Mouse (Mus musculus) right cerebral cortex, postnatal 4 days (tissue): Measurements from ENCODE around the gene Nr4a1.

ENCODE experiments used
- DNase-seq: peaks from one replicate; pipeline ENCODE4 v3.0.0-alpha.2; 2022

Gene Nr4a1

DNA sequence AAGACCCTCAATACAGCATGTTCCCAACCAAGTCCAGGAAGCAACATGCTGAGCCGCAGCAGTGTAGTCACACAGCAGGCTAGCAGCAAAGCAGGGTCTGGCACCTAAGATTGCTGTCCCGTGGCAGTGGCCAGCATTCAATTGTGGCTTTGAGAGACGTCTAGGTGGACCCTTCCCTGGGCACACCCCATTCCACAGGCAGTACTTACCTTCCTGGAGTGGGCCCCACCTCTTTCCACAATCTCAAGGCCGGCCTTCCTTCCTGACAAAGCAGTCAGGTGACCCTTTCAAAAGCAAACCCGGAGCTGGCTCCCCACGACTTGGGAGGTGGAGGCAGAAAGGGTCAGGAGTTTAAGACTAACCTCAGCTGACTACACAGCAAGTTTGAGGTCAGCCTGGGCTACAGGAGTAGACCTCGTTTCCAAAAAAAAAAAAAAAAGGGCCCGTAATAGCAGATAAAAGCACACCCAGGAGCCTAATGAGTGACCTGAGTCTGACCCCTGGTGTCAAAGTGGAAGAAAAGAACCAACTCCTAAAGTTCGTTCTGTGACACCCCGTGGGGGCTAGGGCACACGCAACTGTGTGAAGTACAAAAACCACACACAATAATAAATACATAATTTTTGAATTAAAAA lies 20.3 kb upstream of the Nr4a1 start:
- no peak for DNase-seq

DNA sequence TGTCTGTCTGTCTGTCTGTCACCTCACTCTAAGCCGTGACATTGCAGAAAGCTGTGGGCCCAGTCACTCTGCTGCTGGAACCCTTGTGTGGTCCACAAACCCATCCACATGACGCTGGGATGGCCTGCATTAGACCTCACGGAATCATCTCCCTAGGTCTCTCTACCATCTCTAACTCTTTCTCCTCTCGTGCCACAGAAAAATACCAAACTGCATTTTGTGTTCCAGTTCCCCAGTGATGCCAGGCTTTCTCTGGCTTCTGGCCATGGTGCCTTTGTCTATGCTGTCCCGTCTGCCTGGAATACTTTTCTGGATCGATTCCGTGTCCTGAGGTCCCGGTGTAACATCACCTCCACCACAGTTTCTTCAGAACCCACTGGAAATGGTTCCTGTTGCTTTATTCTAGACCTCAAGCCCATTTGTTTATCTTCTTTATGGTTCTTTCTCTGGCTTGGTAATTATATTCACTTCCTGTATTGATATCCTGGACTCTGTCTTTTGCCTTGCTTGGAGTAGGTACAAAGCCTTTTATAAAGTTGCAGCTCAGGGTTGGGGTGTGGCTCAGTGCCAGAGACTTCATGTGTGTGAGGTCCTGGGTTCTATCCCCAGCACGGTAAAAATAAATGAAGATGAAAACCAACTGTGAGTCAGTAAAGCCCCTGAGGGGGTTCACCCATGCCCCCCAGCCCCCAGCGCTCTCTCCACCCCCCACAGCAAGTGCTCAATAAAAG lies 19.3 kb upstream of the Nr4a1 start:
- DNase-seq, result no peak

DNA sequence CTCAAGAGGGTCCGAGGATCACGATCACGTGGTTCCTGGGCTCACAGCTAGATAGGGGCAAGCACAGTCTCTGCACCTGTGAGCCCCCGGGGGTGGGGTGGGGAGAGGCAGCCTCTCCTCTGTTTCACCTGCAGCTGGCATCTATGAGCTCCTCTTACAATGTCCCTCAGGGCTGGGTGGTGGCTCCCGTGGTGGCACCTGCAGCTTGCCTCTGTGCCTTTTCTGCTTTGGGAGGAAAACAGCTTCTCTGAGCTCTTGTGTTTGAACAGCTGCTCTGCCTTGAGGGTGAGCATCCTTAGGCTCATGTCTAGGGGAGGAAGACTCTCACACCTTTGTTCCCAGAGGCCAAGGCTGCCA lies 18.7 kb upstream of the Nr4a1 start:
- DNase-seq, result no peak

- DNase-seq, result no peak
These were observed 18.2 kb upstream of the Nr4a1 start for GRCm38 (mm10) chr15:101235728-101236327.

DNA sequence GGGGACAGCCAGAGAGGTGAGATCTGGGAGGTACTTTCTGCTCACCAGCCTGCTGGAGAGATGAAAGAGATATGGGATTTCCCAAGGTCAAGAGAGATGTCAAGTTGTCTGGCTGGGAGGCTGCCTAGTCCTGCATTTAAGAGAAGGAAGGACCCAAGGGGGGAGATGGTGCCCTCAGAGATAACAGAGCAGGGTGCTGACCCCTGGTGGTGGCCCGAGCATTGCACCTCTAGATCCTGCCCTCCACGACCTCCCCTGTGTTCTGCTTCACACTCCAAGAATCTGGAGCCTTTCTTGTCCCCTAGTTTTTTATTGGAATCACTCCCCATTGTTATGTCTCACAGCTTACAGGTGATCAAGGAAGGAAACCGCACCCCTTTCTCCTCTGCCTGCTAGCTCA lies 17.2 kb upstream of the Nr4a1 start:
- DNase-seq, result peak; percentile 67

DNA sequence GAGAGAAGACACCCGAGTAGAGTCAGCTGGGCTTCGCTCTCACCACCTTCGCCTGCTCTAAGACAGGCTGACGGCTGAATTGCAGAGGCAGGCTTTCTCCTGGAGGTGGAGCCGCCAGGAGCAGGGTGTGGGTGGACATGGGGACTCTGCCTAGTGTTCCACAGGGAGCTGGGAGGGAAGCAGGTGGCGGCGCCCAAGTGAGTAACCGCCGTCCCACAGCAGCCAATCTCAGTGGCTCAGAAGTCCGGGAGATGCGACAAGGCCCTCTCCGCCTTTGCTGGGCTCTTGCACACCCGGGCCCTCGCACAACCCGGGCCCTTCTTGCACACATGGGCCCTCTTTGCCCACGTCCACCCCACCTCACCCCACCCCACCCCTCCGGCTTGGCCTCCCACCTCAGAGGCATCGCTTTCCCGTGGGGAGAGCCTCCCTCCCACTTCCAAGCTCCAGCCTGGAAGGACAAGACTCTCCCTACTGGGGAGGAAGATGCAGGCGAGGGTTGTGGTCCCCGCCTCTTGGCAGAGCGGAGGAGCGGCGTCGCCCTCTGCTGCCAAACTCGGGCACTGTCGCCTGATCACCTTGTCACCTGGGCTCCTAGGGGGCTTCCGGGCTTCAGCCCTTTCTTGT lies 15.1 kb upstream of the Nr4a1 start:
- DNase-seq, result peak; percentile 56

DNA sequence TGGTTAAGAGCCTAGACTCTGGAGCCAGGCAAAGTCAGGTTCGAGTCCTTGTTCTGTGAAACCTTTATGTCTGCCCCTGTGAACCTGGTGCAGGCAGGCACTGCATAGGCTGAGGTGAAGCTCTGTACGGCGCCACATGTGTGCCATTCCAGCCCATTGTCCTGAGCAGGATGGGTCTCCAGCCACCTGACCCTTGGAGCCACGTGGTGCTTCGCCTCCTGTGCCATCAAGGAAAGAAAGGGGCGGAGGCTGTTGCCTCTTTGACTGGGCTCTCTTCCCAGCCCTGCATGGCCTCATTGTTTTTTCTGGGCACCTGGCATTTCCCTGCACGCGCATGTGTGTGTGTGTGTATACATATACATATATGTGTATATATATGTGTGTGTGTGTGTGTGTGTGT lies 14.2 kb upstream of the Nr4a1 start:
- no peak for DNase-seq

- DNase-seq, result peak; percentile 84
These were observed 13.3 kb upstream of the Nr4a1 start for GRCm38 (mm10) chr15:101240799-101241204.

DNA sequence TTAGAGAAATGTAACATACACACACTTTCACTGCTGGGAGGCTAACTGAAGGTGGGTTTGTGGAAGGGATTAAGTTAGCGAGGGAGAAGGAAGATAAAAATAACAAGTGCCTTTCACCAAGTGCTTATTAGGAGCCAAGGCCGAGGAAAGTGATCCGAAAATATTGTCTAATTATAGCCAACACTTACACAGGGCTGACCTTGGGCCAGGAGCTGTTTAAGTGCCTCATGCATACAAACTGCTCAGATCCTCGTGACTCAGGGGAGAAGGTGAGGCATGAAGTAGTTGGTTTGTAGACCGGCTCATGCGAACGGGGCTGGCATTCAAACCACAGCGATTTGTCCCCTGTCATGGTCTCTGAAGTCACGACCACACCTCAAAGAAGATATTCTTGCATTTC lies 12.8 kb upstream of the Nr4a1 start:
- no peak for DNase-seq

DNA sequence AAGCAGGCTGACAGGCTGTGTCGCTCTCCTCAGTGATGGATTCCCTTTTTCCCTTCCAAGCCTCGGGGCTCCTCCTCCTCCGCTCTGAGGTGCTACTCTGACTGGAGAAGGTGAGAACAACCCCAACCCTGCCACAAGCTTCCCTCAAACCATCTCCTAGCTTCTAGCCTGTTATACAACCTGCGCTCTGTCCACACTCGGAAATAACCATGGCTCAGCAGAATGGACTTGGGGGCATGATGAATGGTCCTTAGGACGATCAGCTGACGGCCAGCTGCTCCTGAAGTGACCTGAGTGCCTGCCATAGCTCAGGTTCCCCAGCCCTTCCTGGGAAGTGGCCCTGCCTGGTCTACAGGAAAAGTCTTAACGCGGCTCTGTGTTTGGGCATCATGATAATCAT lies 12.2 kb upstream of the Nr4a1 start:
- DNase-seq, result no peak

DNA sequence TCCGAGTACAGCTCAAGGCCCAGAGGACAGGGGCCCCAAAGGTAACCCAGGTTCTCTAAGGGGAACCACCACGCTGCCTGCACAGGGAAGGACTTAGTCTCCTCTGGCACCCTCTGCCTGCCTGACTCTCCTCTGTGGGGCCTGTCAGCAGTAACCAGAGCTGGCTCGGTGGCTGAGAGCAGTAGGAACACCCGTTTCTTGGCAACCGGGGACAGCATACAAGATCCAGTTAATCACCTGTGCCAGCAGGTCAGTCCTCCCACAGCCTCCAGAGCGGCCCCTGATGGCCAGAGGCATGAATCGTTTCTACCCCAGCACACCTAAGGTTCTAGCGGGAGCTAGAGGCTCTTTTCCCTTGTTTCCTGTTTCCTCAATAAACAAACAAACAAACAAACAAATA lies 11.4 kb upstream of the Nr4a1 start:
- no peak for DNase-seq

GRCm38 (mm10) chr15:101244012-101244411 lies 10.1 kb upstream of the Nr4a1 start:
- DNase-seq, result no peak

- DNase-seq, result peak; percentile 89
These were observed 7.6 kb upstream of the Nr4a1 start for GRCm38 (mm10) chr15:101246231-101247154.

- no peak for DNase-seq
These were observed 6.9 kb upstream of the Nr4a1 start for GRCm38 (mm10) chr15:101247155-101247498.

DNA sequence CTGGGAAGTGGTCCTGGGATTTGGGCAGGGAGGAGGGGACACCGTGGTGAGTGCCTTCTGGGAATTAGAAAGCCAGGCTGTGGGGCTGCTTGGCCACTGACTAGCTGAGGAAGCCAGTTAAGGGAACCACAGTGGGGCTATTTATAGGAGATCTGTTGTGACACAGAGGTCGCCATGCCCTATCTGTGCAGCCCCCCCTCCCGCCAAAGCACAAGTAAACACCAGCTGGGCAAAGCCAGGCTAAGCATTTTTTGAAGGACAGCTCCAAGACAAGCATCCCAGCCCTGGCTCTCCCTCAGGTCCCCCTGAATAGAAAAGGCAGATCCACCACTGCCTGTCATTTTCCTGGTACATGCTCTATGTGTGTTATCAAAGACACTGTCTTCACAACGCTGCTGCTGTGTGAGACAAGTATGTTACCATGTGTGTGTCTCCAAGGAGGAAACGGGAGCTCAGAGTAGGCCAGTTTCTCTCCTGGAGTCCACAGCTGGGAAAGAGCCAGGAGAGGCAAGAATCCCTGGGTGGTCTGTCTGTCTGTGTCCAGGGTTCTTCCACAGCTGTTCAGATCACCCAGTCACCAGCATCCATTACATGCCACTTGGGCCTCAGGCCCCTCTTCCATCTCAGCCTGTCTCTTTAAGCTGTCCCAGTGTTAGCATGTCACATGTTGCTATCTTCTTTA lies 5.9 kb upstream of the Nr4a1 start:
- no peak for DNase-seq

DNA sequence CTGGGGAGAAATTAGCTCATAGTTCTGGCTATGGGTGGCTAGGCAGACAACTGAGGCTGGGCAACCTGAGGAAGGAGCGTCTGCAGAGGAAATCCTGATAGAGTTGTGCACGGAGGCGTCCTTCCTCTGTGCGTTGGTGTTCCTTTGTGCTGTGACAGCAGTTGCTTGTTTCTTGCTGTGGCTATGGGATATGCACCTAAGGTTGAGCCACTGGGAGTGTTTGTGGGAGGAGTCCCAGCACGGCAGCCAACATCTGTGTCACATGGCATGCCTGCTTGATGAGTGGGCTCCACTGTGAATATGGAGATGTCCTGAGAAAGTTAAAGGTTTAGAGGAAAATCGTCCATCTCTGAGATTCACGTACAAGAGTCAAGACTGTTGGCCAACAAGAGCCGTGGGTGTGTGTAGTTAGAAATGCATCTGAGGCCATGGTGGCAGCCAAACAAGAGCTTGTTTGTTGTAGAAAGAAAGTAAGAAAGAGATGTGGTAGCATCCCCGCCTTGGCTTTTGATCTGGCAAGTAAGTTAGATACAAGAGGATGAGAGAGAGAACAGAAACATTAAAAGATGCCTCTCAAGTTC lies 3.8 kb upstream of the Nr4a1 start:
- DNase-seq, result no peak

DNA sequence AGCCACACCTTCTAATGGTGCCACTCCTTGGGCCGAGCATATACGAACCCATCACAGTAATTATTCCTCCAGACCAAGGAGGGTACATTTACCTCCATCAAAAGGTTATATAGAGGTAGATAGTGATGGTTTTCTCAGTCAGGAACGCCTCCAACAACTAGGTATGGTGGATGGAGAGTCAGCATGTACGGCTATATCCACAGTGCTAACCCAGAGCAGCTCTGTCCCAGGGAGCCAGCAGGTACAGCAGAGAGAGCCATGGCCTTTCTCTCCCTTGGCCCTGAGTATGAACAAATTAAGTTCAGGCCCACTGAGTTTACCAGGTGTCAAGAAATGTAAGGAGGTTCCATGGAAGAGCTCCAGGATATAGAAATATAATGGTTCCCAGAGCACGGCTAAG lies 2.1 kb upstream of the Nr4a1 start:
- DNase-seq, result no peak

DNA sequence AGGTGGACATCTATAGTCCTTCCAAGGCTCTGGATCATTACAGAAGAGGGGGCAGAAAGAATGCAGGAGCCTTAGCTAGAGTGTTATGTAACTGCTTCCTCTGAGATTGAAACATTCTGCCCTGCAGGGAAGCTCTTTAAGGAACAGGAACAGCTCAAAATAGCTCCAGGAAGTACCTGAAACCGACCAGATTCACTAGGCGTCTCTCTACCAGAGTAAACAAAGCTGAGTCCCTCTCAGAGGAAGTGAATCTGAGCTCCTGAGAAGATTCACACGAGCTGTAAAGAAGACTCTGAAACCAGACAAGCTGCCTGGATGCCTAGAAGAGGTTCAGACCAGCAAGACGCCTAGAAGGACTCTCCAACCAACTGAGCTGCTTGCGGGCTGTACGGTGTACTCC lies 1.5 kb upstream of the Nr4a1 start:
- DNase-seq, result no peak

DNA sequence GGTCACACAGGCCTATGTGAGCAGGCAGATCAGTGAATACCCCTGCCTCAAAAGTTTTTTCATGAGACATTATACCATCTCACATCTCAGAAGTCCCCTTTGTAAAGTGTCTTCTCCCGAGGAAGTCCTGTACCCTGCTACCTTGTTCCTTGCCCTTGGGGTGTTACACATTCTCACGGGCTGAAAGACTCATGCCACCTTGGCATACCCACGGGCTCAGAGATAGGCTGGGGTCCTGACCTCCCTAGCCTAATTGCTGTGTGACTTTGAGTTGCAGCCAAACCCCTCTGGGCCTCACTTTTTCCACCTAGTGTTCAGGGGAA lies 545 bp upstream of the Nr4a1 start:
- DNase-seq, result no peak

GRCm38 (mm10) chr15:101255842-101256462 lies 1.9 kb downstream of the Nr4a1 start:
- no peak for DNase-seq

DNA sequence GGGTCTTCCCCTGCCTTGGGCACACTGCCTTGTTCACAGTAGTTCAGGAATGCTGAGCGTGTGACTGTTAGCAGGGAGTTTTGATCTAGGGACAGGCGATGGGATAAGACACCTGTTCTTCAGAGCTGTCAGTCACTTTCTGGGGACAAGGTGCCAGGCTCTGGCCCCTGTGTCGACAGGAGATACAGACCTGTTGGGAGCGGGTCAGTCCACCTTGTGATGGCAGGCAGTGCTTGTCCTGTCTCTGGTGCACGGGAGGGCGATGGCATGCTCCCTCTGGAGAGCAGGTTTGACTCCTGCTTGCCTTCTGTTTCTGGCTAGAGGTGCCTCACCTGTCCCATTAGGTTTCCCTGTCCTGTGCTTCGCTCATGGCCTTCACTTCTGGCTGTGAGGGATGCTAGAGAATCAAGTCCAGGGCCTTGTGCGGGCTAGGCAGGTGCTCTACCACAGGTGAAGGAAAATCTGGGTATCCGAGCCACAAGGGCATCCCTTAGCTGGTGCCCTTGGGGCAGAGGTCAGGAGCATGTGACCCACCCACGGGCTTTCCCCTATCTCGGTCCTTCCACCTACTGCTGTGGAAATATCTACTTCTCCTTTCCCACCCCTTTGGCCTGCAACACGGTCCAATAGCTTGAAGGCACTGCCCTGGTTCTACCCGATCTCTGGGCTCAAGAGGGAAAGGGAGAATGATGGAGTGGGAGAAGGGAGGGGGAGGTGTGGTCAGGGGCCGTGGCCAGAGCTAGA lies 2.6 kb downstream of the Nr4a1 start:
- no peak for DNase-seq
